Mouse (Mus musculus) 3134 (cell line): ENCODE measurements around the gene Gm14443.
"Not testable (repeated sequence)": the region's sequence is repeated elsewhere in the genome, so short reads cannot be mapped to it uniquely, and the experiment has no call there.

Experiments
- DNase-seq: peaks from one replicate; pipeline ENCODE4 v3.0.0-alpha.2; 2011; ENCODE audit warnings: low spot score; ENCODE audit not compliant: insufficient read length; ENCODE audit errors: extremely low read depth

Gene Gm14443

DNA sequence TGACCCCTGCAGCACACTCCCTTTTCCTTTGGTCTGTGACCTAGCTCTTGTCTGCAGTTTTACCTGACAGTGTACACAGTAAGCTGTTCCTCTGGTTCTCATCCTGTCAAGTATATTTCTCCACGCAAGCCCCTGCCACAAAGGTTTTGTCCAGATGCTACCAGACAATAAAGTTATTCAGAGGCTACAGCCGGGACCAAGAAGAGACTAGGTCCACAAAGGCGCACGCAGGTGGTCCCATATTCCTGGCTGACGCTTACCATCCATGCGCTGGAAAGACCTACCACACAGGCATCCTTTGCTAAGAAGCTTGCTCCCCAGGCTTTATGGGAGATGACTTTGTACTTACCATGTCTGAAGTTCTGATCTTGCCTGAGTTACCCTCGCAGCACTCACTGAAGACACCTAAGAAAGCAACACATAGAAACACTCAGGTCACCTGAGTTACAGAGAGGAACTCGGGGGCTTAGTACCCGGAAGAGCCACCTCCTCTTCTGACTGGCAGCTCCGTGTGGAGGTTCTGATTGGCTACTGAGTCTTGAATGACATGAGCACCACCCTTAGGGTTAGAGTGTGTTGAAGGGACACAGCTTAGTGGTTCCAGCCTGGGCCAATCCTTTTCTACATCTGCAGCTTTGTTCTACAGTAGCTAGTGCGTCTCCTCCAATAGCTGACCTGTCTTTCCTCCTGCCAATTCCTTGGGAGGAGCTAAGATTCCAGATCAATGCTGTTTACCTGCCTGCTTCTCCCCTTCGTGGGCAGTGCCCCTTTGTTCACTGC is at the start of gene Gm14443:
Gene Gm14443 (minus strand): TSS at position 471 of the 780 bp plus-strand sequence.
- DNase-seq = peak; percentile 86

DNA sequence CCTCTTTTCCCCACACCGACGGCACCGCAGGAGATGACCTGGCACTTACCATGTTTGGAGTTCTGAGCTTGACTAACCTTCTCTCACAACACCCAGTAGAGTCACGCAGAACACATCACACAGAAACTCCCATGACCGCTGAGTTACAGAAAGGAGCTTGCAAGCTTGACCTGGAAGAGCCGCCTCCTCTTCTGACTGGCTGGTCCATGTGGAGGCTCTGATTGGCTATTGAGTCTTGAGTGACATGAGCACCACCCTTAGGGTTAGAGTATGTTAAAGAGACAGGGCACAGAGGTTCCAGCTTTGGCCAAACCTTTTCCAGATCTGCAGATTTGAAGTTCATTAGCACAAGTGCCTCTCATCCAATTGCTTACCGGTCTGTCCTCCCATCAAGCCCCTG is 31.1 kb upstream of the Gm14443 start, which contains the start of gene Gm14391:
Gene Gm14391 (minus strand): TSS at position 186 of the 400 bp plus-strand sequence.
- not testable (repeated sequence) for DNase-seq

DNA sequence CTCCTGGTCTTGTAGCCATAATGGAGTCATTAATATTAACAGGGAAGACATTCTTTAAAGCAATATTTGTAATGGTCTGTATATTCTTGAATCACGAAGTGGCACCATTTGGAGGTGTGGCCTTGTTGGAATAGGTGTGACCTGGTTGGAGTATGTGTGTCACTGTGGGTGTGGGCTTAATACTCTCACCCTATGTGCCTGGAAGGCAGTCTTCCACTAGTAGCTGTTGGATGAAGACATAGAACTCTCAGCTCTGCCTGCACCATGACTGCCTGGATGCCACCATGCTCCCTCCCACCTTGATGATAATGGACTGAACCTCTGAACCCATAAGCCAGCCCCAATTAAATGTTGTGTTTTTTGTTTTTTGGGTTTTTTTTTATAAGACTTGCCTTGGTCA is 3.3 kb upstream of the Gm14443 start:
- DNase-seq = not testable (repeated sequence)

DNA sequence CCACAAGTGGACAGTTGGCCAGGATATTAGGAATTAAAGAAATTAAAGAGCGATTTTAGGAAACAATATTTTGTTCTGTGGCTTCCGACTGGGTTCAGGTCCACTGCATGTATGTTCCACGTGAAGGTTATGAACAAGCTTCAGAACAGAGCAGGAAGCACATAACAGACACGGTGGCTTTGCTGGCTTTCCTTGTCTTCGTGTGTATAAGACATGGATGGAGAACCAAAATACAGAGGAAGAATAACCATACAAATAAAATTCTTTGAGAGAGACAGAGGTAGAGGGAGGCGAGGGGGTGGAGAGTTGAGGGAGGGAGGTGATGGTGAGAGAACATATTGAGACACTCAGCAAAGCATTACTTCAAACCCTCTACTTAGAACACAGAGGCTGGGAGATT is 641 bp upstream of the Gm14443 start:
- peak; percentile 18 for DNase-seq

DNA sequence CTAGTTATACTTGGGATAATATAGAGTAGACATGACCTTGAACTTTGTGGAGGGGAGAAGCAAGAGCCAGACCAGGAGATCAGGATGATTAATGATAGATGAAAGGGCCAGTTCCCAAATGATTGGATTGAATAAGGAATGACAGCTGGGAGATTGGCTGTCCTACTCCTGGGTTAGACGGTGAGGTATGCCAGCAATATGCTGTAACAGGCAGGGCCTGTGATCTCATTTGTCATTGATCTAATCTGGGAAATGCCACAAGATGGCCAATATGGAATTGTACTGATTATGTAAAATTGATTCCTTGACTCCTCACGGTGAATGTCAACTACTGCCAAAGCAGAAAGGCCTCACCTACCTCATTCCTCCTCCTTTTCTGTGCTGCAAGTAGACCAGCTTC is 1.6 kb downstream of the Gm14443 start:
- not testable (repeated sequence) for DNase-seq

DNA sequence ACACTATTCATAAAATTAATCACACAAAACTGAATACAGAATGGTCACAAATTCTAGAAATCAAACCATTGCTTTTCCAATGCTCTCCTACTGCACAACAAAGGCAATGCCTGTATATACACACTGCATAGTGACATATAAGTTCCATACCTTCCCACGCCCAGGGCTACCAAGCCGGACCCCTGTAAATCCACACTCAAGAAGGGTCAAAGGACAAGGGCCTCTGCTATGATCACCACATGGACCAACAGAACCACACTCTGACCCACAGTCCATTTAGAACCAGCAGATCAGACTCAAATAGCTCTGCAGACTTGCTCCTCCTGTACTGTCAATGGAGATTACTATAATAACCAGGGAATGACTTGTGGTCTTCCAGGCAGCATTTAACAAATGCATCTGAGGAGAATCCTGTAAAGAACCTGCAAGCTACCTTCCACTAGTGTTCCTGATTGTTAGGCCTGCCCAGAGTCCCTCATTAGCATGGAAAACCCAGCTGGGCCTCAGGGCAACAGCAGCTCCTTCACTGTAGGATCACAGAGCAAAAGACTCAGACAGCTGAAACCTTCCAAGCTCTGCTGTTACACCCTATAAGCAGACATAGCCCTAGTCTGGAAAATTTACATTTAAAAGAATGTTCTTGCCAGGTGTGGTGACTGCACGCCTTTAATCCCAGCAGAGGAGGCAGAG is 2.6 kb downstream of the Gm14443 start:
- not testable (repeated sequence) for DNase-seq

DNA sequence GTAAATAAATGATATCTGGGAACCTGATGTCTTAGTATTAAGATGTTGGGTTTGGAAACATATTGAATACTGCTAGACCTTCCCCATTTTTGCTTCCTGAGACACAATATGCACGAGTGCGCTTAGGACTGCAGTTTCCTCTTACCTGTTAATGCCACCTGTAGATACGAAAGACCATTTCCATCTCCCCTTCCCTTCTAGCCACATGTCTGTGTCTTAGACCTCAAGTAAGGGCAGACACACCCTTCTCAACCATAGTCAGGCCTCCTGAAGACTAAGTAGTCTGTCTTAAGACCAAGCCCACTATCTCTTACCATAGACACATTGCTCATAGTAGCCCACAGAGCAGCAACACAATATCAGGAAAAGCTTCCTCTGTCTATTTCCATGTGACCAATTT is 3.5 kb downstream of the Gm14443 start:
- DNase-seq = no peak

DNA sequence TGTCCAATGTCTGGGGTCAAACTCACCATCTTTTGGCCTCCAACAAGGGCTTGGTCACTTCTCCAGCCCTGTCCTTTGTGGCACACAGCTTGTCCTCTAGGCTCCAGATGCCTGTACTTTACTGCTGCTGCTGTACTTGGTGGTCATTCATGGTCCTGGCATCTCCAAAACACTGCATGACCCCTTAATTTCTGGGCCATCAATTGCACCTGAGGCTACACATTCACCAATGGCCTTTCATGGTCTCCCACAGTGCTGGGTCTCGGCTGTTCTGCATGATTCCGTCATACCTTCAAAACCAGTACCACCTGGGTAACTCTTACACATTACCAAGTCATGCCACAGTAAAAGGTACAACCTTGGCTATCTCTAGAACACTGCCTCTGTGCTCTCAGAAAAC is 8.8 kb downstream of the Gm14443 start:
- not testable (repeated sequence) for DNase-seq

DNA sequence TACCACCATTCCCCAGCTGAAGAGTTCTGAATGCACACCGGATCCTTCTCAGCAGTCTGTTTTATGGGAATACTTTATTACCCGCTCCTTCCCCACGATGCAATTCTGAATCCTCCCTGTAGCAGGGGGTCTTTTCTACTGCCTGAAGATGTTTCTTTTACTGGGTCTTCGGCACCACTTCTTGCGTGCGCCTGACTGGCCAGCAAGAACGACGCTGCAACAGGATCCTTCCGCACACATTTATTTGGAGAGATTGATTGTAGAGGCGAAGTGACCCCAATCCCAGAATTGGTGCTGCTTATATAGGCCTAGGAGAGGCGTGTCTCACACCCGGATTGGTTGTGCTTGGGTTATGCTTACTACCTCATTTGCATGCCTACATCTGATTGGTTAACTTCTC is 10.6 kb downstream of the Gm14443 start:
- DNase-seq = not testable (repeated sequence)

DNA sequence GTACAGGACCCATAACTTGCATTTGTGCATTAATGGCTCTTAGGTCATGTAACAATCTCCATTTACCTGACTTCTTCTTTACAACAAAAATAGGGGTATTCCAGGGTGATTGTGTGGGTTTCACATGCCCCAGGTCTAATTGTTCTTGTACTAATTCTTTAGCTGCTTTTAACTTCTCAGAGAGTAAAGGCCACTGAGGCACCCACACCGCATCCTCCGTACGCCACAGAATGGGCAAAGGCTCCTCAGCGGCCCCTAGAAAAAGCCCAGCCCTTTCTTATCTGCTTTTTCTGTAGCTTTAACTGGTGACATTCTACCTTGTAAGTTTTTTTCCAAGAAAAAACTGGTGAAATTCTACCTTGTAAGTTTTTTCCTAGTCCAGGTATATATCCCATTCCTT is 14.2 kb downstream of the Gm14443 start:
- DNase-seq = not testable (repeated sequence)

DNA sequence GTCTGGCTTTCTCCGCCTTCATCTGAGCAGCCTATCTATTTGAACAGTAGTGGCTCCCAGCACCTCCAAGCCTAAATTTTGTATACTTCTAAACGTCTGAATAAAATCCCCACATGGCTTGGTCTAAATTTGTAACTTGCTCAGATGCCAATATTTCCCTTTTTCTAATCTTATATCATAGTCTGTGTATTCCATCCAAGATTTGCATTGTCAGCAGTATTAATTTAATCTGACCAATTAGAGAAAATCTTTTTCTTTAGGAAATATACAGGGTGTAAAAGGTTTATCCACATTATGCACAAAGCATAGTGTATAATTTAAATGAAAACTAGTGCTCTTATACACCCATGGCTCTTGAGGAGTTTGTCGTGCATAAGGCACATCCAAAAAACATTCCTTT is 17.0 kb downstream of the Gm14443 start:
- DNase-seq = no peak

DNA sequence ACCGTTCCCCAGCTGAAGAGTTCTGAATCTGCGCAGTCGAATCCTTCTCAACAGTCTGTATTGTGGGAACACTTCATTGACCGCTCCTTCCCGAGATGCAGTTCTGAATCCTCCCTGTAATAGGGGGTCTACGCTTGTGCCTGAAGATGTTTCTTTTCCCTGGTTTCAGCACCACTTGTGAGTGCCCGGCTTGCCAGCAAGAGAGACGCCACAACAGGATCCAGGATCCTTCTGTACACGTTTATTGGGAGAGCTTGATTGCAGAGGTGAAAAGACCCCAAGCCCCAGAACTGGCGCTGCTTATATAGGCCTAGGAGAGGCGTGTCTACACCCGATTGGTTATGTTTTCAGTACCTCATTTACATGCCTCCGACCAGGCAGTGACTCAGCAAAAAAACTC is 19.0 kb downstream of the Gm14443 start:
- DNase-seq = no peak

DNA sequence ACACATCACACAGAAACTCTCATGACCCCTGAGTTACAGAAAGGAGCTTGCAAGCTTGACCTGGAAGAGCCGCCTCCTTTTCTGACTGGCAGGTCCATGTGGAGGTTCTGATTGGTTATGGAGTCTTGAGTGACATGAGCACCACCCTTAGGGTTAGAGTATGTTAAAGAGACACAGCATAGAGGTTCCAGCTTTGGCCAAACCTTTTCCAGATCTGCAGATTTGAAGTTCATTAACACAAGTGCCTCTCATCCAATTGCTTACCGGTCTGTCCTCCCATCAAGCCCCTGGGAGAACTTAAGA is 33.7 kb downstream of the Gm14443 start, which contains the start of gene Gm14399:
Gene Gm14399 (minus strand): TSS at position 20 of the 303 bp plus-strand sequence.
- DNase-seq = not testable (repeated sequence)

DNA sequence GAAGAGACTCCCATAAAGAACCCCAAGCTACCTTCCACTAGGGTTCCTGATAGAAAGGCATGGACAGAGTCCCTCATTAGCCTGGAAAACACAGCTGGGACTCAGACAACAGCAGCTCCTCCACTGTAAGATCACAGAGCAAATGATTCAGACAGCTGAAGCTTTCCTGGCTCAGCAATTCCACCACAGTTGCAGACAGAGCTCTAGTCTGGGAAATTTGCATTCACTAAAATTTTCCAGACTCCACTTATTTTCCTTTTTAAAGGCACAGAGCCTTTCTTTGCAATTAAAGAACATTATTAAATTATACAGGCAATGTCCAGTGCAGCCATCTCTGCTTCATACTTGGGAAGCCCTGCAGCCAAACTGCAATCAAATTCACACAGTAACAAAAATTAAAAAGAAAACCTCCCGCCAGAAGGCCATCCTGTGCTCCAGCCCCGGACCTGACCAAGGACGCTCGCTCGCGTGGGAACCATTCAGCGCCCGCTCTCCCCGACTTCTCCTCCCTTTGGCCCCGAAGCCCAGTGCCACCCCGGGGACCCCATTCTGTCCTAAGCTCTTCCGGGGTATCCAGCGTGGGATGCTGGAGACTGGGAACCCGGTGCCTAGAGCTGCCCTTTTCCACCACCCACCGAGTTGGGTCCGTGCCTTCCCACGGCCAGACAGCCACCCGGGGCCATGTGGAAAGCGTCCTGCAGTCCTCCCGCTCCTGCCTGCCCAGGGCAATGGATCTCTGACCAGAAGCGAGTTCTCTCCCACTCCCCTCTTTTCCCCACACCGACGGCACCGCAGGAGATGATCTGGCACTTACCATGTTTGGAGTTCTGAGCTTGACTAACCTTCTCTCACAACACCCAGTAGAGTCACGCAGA is 34.3 kb downstream of the Gm14443 start:
- DNase-seq = peak; percentile 20

DNA sequence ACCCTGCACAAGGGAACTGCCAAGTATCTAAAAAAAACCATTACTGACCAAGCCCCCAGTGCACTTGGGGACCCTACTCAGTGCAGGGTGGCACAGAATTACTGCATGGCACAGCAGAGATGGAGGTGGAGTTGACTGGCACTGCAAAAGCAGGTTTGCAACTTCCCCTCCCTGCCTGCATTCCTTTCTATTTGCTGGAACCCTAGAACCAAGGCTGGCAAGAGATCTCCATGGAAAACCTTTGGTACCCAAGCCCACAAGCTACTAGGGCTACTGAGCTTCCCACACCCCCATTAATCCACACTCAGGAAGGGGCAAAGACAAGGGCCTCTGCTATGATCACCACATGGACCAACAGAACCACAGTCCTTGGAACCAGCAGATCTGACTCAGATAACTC is 35.0 kb downstream of the Gm14443 start:
- not testable (repeated sequence) for DNase-seq
